Mouse (Mus musculus) cortical plate, adult 2 months (tissue): ENCODE measurements around the gene Baz2a.
A peak's percentile ranks its signal among the peaks of the same experiment; 100 is the strongest.

Source experiments
- CTCF ChIP-seq: fragments of 200-500 bp; IDR thresholded peaks from 2 replicates; pipeline ENCODE4 v1.5.1; 2011; ENCODE audit warnings: mild to moderate bottlenecking, control low read depth, low read length; ENCODE audit not compliant: insufficient read depth; ENCODE audit errors: extremely low read depth
- POLR2A ChIP-seq: fragments of 200-500 bp; IDR thresholded peaks from 2 replicates; pipeline ENCODE4 v1.6.1; 2011; ENCODE audit warnings: mild to moderate bottlenecking, low read length, control low read depth; ENCODE audit not compliant: insufficient read depth; ENCODE audit errors: extremely low read depth

DNA sequence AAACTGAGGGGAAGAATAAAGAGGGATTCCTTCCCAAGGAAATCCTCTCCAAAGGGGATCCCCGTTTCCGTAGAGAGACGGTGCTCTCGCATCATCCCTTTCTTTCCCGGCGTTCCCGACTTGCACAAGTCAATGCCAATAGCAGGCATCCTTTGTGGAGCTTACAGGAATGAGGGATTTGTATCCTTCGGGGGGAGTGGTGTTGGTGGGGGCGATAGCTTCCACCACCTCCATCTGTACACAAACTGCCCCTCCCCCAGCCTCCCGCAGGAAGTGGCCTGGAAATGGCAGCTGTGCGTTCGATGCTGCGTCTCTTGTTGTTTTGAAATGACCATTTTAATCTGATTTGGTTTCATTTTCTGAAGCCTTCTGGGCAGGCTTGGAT, 6.2 kb downstream of the Baz2a start:
- no peak for TF ChIP-seq CTCF
- TF ChIP-seq POLR2A, result peak; percentile 39; the same call in 1 of the 2 replicates
